Mouse (Mus musculus) forebrain, embryonic 11.5 days (tissue): ENCODE results near the gene Tomm40l. TPM values are rescaled to one million over a fixed set of nuclear protein-coding genes. Genes with fewer than 3 reads are reported as not detected.

Experiments used
- ATAC-seq: fragments of 200-750 bp; cut with Nextera tagmentation; replicated peaks from 2 replicates; pipeline ENCODE4 v1.8.0; 2017; ENCODE audit warnings: moderate TSS enrichment; ENCODE audit not compliant: low FRiP score
- DNase-seq: peaks from one replicate; pipeline ENCODE4 v3.0.0-alpha.2; 2017; ENCODE audit warnings: low spot score
- H3K27ac ChIP-seq: fragments of 300-500 bp; sonication (generic); 2 replicates; pipeline ENCODE4 v1.5.1; 2014; ENCODE audit warnings: low read depth, low read length
- H3K27me3 ChIP-seq: fragments of 300-500 bp; sonication (generic); 2 replicates; pipeline ENCODE4 v1.6.1; 2014; ENCODE audit warnings: mild to moderate bottlenecking, low read length, mixed read lengths; ENCODE audit not compliant: control insufficient read depth, insufficient read depth
- H3K36me3 ChIP-seq: fragments of 300-500 bp; sonication (generic); 2 replicates; pipeline ENCODE4 v1.6.1; 2014; ENCODE audit warnings: mild to moderate bottlenecking, low read length, moderate library complexity, mixed read lengths; ENCODE audit not compliant: control insufficient read depth, insufficient read depth
- H3K4me1 ChIP-seq: fragments of 300-500 bp; sonication (generic); replicated peaks from 2 replicates; pipeline ENCODE4 v1.6.1; 2014; ENCODE audit warnings: low read length, mixed read lengths; ENCODE audit not compliant: control insufficient read depth, insufficient read depth
- H3K4me2 ChIP-seq: fragments of 300-500 bp; sonication (generic); 2 replicates; pipeline ENCODE4 v1.6.1; 2014; ENCODE audit warnings: low read depth, mild to moderate bottlenecking, low read length, moderate library complexity, mixed read lengths; ENCODE audit not compliant: severe bottlenecking
- H3K4me3 ChIP-seq: fragments of 300-500 bp; sonication (generic); 2 replicates; pipeline ENCODE4 v1.5.1; 2014; ENCODE audit warnings: low read depth, low read length
- H3K9ac ChIP-seq: fragments of 300-500 bp; sonication (generic); 2 replicates; pipeline ENCODE4 v1.6.1; 2014; ENCODE audit warnings: low read length
- H3K9me3 ChIP-seq: fragments of 300-500 bp; sonication (generic); 2 replicates; pipeline ENCODE4 v1.6.1; 2016; ENCODE audit warnings: low read length, mixed read lengths; ENCODE audit not compliant: control insufficient read depth
- WGBS: fragments of 180-500 bp; shearing (Covaris S2); extraction: QIAGEN DNeasy Blood & Tissue Kit; methylation state at CpG from one replicate; pipeline ENCODE4 v1.1.7; 2014; 5-methylcytosine and 5-hydroxymethylcytosine counted together
- polyA plus RNA-seq: library from polyadenylated mRNA; unstranded; fragments of >200 nt; fragmentation: Nextera tagmentation; extraction: Ambion mirVana; gene quantifications from 2 replicates; pipeline ENCODE4 v1.2.1, GENCODE M21; 2014

Tomm40l gene
- polyA plus RNA-seq, 1 experiment from 2014 or later, result 31.6 TPM

- H3K9ac ChIP-seq, result no peak overlapping the region
- no peaks in the 10 kb centered on the region for H3K36me3 ChIP-seq
- 63% methylated on average over 3 of the region's 3 CpGs for WGBS
- H3K4me3 ChIP-seq, result no peak overlapping the region
- no peaks in the 10 kb centered on the region for H3K27me3 ChIP-seq
- H3K4me2 ChIP-seq, result no peak overlapping the region
- H3K9me3 ChIP-seq, result no peaks in the 10 kb centered on the region
- no peak overlapping the region for H3K27ac ChIP-seq
- ATAC-seq (no peak), DNase-seq (no peak)
- no peaks in the 10 kb centered on the region for H3K4me1 ChIP-seq
These were observed 9.5 kb downstream of the Tomm40l start for GRCm38 (mm10) chr1:171212854-171213253.

DNA sequence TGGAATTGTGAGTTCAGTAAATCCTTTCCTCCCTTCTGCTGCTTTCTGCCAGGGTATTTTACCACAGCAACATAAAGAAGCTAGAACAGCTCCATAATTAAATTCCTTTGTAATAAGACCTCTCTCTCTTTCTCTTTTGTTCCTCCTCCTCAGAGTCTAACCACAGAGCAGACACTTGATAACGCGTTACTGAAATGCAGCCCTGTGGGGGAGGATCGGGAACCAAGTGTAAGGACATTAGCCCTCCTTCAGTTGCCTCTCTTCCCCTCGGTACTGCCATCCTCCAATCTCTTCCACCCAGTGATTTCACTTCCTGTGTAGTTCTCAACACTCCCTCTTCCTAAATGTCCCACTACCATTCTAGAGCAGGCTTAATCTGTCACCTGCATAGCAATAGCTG is 12.9 kb downstream of the Tomm40l start:
- DNase-seq (no peak), ATAC-seq (no peak)
- Histone ChIP-seq H3K36me3 (no peaks in the 10 kb centered on the region), H3K4me3 (no peak overlapping the region), H3K9me3 (no peaks in the 10 kb centered on the region), H3K27me3 (no peaks in the 10 kb centered on the region), H3K4me1 (no peaks in the 10 kb centered on the region), H3K27ac (no peak overlapping the region), H3K4me2 (no peak overlapping the region), H3K9ac (no peak overlapping the region)
- WGBS, result 19% methylated on average over 4 of the region's 4 CpGs

DNA sequence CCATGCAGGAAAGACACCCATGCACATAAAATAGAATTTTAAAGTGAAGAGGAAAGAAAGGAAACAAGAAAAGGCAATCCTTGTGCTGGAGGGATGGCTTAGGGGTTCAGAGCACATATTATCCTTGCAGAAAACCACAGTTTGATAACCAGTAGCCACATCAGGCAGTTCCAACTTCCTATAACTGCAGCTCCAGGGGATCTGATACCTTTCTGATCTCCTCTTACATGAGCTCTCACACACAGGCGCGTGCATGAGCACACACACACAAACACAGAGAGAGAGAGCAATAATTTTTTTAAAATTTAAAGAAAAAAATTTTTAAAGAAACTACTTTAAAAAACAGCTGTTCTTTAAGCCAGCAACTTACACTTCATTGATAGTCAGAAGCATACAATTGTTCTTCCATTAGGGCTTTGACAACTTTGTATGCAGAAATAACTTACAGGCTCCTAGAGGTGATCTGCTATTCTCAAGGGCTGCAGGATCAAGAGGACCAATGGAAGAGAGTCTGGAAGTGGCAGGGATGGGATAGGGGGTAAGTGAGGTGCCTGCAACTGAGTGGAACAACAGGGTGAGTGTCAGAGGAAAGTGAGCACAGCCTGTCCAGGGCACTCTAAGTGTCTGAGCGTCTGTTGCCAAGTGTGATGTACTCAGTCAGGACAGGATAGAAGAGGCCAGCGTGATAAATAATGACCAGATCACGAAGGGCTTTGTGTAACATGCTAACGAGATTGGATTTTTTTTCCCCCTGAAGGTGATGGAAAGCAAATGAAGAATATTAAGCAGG is 16.4 kb downstream of the Tomm40l start:
- 70% methylated on average over 6 of the region's 6 CpGs for WGBS
- Histone ChIP-seq H3K9ac (no peak overlapping the region), H3K27me3 (no peaks in the 10 kb centered on the region), H3K4me3 (no peak overlapping the region), H3K4me1 (no peaks in the 10 kb centered on the region), H3K36me3 (no peaks in the 10 kb centered on the region), H3K27ac (no peak overlapping the region), H3K9me3 (no peaks in the 10 kb centered on the region), H3K4me2 (no peak overlapping the region)
- ATAC-seq (no peak), DNase-seq (no peak)

GRCm38 (mm10) chr1:171204249-171204644 is 18.1 kb downstream of the Tomm40l start:
- DNase-seq, result no peak

GRCm38 (mm10) chr1:171203471-171204248 is 18.7 kb downstream of the Tomm40l start:
- Histone ChIP-seq H3K36me3 (no peaks in the 10 kb centered on the region), H3K4me2 (no peak overlapping the region), H3K4me1 (no peaks in the 10 kb centered on the region), H3K4me3 (no peak overlapping the region), H3K9ac (no peak overlapping the region), H3K27me3 (no peaks in the 10 kb centered on the region), H3K27ac (no peak overlapping the region), H3K9me3 (no peaks in the 10 kb centered on the region)
- ATAC-seq (no peak), DNase-seq (no peak)
- 60% methylated on average over 9 of the region's 11 CpGs for WGBS

More at GRCm38 (mm10) chr1:171204249-171204644, 18.1 kb downstream of the Tomm40l start:
- H3K4me2 ChIP-seq, result no peak overlapping the region
- no peak overlapping the region for H3K9ac ChIP-seq
- H3K27ac ChIP-seq, result no peak overlapping the region
- ATAC-seq, result no peak
- H3K4me1 ChIP-seq, result no peaks in the 10 kb centered on the region
- WGBS, result 70% methylated on average over 7 of the region's 7 CpGs
- H3K9me3 ChIP-seq, result no peaks in the 10 kb centered on the region
- no peaks in the 10 kb centered on the region for H3K36me3 ChIP-seq
- no peak overlapping the region for H3K4me3 ChIP-seq
- no peaks in the 10 kb centered on the region for H3K27me3 ChIP-seq

DNA sequence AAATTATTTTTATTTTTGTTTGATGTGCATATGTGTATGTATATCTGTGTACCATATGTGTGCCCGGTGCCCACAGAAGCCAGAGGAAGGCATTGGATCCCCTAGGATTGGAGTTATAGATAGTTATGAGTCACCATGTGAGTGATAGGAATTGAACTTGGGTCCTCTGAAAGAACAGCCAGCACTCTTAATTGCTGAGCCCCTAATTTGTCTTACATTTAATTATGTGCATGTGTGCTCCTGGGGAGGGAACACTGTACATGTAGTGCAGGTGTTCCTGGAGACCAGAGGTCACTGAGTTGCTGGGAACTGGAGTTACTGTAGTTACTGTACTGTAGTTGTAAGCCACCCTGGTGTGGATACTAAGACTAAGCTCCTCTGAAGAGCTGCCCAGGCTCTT is 21.5 kb downstream of the Tomm40l start:
- Histone ChIP-seq H3K4me1 (0 out of 2 replicates have a peak, but pooled peaks cover 3% of the 10 kb centered on the region), H3K27ac (no peak overlapping the region), H3K4me2 (no peak overlapping the region), H3K9me3 (no peaks in the 10 kb centered on the region), H3K27me3 (peaks cover 5% of the 10 kb centered on the region; the same call in 1 of the 2 replicates), H3K36me3 (no peaks in the 10 kb centered on the region), H3K9ac (no peak overlapping the region), H3K4me3 (no peak overlapping the region)
- ATAC-seq, result no peak
- WGBS, result 95% methylated on average over 1 of the region's 1 CpGs
- DNase-seq, result no peak

DNA sequence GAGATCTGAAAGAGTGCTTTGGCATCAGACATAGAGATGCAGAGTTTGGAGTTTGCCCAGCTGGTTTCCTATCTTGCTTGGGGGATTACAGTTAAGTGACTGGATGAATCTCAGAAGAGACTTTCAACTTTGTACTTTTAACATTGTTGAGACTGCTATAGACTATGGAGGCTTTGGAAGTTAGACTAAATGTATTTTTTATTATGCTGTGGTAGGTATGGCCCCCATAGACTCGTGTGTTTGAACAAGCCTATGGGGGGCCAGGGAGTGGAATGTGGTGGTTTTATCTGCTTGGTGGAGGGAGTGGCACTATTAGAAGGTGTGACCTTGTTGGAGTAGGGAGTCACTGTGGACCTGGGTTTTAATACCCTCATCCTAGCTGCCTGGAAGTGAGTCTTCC is 22.8 kb downstream of the Tomm40l start:
- H3K27me3 ChIP-seq, result peaks cover 17% of the 10 kb centered on the region

GRCm38 (mm10) chr1:171195887-171196397 is 26.4 kb downstream of the Tomm40l start, which contains the start of gene Pcp4l1:
Gene Pcp4l1, minus strand, starts transcription at chr1:171196268.
- H3K4me2 ChIP-seq, result peak within 1 kb of the TSS; percentile 94
- no peaks in the 10 kb centered on the region for H3K9me3 ChIP-seq
- DNase-seq (peak; percentile 82), ATAC-seq (peak; percentile 87)
- under 1% methylated on average over 33 of the region's 33 CpGs for WGBS
- no peaks in the 10 kb centered on the region for H3K36me3 ChIP-seq
- peak within 1 kb of the TSS; percentile 50 for H3K4me3 ChIP-seq
- peak within 1 kb of the TSS; percentile 45; the same call in 1 of the 2 replicates for H3K9ac ChIP-seq
- peaks cover 6% of the 10 kb centered on the region; the same call in 1 of the 2 replicates for H3K4me1 ChIP-seq
- H3K27me3 ChIP-seq, result peaks cover 33% of the 10 kb centered on the region
- H3K27ac ChIP-seq, result no peak within 1 kb of the TSS

More for the DNA sequence above, 22.8 kb downstream of the Tomm40l start:
- Histone ChIP-seq H3K9me3 (no peaks in the 10 kb centered on the region), H3K4me1 (0 out of 2 replicates have a peak, but pooled peaks cover 4% of the 10 kb centered on the region), H3K4me2 (no peak overlapping the region), H3K9ac (no peak overlapping the region), H3K36me3 (no peaks in the 10 kb centered on the region), H3K4me3 (no peak overlapping the region), H3K27ac (no peak overlapping the region)
- no peak for ATAC-seq
- no peak for DNase-seq
- WGBS, result 68% methylated on average over 1 of the region's 1 CpGs
